Mouse (Mus musculus): ENCODE measurements at regions not wholly inside any gene's neighbourhood (a gene's known extent, or its start where the extent isn't known, plus 50 kb on each side); places are given as distances from the start of the nearest gene placed in this dataset.

DNA sequence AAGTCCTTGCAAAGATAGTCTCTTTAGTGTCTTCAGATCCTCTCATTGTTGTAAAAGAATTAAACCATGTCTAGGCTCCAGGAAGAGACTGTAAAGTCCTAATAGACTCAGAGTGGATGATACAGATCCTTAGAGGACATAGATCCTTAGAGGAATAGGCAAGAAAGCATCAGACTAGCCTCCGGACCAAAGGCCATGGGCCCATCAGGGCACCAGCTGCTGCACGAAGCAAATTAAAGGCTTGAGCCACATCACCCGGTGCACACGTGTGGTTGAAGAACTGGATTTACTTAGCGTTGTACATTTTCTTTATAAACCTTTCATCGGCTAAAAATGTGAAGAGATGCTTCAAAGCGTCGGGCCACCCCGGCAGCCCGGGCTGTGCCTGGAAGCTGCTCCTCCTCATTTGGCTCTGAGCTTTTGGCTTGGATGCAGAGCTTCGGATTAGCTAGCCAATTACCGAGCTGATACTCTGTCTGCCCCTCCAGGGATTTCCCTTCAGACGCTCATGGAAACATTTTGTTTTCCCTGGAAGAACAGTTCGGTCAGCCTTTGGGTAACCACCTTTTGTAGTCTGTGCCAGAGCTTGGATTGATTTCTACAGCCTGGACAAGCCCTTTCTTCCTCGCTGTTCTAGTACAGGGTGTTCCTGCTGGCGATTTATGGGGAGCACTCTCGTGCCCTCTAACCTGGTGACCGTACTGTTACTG, 259.0 kb upstream of the Slc30a5 start:
- no peak for TF ChIP-seq POLR2A (IDR thresholded peaks at IDR 0.05; ENCODE audit: borderline replicate concordance, low read depth, low read length)
- TF ChIP-seq CTCF (IDR thresholded peaks at IDR 0.05; ENCODE audit: low read depth, low read length), result no peak

All from bone marrow macrophage, adult 2 months (primary cell).